Mouse (Mus musculus) kidney, adult 2 months (tissue): ENCODE measurements around the gene Gm17571.

ENCODE experiments used
- CTCF ChIP-seq: fragments of 200-500 bp; conservative IDR thresholded peaks from 2 replicates; pipeline ENCODE4 v1.5.1; 2011; ENCODE audit warnings: low read depth, mild to moderate bottlenecking, control low read depth, low read length, moderate library complexity, mixed read lengths; ENCODE audit not compliant: insufficient read depth, insufficient read length
- POLR2A ChIP-seq: fragments of 200-500 bp; IDR thresholded peaks from one replicate; pipeline ENCODE4 v1.6.1; 2011; ENCODE audit warnings: low read depth, low read length, control low read depth

DNA sequence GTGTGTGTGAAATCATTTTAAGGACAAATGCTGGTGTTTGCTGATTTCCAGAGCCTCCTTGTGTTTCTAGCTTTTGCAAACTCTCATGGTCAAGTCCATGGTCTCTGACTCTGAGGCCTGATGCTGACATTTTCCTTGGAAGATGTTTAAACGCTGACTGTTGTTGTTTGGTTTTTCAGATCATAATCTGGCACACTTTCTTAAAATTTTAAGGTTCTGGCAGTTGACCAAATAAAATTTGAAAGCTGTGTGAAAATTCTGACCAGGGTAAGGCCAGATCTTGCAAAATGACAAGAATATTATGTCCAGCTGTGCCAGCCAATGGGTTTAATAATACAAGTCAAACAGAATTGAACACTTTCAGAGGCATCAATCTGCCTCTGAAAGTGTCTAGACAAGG is 8.7 kb upstream of the Gm17571 start:
- TF ChIP-seq CTCF (no peak), POLR2A (no peak)
